Mouse (Mus musculus): ENCODE measurements at regions not wholly inside any gene's neighbourhood (a gene's known extent, or its start where the extent isn't known, plus 50 kb on each side); places are given as distances from the start of the nearest gene placed in this dataset.

DNA sequence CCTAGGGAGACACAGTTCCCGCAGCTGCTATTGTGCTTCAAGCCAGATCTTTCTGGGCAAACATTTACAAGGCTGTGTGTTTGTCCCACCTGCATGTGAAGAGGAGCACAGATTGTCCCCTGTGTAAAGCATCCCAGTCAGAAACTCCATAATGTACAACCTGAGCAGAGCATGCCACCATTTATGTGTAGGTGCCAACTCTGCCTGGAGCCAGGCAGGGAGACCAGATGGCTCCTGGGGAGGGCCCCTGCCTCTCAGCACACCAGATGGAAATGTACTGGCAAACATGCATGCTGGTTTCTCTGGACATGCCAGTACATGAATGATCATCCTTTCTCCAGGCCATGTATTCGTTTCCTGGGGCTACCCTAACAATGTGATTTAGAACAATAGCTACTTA, 98.6 kb upstream of the Foxp3 start:
- DNase-seq (ENCODE audit: low spot score) = no peak

DNA sequence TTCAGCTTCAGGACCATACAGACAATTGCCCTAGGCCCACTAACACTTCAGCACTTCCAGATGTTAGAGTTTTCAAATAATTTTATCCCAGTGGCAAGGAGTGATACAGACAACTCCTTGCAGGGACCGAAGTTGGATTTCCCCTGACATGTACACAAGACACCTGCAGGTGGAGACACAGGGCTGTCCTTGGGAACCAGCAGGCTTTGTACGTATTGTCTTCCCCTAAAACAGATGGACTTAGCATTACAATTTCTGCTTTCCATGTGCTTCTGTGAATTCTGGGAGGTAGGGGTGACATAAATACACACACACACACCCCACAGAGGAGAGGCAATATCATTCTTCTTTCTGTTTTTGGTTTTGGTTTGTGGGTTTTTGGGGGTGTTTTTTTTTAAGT, 98.2 kb upstream of the Usp27x start:
- peak; percentile 45 for DNase-seq (ENCODE audit: low spot score)

DNA sequence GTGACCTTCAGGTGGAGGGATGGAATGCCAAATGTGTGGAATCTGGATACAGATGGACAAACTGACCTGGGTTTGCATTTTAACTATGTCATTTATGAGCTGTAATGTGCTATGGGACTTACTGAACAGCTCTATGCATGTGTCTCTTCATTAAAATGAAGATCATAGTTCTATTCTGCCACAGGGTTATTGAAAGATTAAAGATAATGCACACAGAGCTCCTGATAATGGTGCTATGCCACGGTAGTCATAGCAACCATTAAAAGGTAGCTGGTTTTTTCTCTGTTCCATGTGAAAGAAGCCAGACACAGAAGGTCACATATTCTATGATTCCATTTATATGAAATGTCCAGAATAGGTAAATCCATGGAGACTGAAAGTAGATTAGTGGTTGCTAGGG, 94.2 kb upstream of the Usp27x start:
- DNase-seq (ENCODE audit: low spot score) = no peak

DNA sequence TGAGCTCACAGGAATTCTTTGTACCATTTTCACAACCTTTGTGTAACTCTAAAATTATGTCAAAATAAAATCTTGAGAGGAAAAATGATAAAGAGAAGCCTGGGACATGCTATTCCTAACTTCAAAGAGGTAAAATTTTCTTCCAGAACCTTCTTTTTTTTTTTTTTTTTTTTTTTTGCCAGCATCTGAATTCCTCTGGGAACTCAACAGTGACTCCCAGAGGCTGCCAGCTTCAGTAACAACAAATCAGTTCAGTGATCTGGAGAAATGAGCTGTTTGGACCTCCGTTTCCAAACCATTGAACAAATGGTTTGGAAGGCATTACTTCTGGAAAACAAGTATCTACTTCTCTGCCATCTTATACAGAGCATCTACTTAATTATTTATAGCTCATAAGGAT, 92.4 kb upstream of the Usp27x start:
- no peak for DNase-seq (ENCODE audit: low spot score)

DNA sequence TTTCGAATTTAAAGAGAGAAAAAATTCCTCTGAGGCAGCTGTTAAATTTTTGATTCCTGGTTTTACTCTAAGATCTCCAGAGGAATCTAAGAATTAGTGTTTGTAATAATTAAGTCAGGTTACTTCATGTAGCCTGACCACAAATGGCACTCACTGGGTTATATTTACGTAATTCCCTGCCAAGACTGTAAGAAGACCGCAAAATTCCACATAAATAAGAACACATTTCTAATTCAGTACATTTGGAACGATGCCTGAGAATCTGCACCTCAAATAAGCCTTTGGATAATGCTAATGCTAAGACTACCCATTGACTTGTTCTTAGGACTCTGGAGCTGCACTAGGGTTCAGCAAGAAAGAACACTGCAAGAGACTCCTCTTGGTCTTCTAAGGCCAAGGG, 81.2 kb upstream of the Usp27x start:
- DNase-seq (ENCODE audit: low spot score) = no peak

DNA sequence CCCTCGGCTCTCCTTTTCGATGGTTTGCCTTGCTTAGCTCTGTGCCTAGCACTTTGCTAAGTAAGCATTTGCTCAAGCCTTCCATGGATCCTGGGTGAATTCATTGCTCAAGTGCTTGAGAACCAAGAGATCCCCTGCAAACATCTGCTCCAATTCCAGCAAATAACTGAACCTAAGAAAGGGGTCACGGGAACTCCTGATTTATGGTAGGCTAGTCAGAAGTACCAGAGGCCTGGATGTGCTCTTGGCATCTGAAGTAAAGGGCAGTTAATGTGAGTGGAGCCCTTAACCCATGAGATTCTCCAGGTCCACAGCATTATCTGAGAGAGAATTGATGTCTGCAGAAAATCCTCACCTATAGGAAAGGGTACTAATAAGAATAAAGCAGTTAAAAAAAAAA, 69.4 kb upstream of the Usp27x start:
- no peak for DNase-seq (ENCODE audit: low spot score)

DNA sequence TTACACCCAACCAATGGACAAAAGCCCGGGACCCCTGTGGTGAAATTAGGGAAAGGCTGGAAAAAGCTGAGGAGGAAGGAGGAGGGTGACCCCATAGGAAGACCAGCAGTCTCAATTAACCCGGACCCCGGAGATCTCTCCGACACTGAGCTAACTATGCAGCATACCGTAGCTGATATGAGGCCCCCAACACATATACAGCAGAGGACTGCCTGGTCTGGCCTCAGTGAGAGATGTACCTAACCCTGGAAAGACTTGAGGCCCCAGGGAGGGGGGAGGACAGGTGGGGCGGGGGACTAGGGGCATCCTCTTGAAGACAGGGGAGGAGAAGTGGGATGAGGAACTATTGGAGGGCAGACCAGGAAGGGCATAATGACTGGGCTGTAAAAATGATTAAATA, 69.0 kb upstream of the Usp27x start:
- DNase-seq (ENCODE audit: low spot score) = no peak

DNA sequence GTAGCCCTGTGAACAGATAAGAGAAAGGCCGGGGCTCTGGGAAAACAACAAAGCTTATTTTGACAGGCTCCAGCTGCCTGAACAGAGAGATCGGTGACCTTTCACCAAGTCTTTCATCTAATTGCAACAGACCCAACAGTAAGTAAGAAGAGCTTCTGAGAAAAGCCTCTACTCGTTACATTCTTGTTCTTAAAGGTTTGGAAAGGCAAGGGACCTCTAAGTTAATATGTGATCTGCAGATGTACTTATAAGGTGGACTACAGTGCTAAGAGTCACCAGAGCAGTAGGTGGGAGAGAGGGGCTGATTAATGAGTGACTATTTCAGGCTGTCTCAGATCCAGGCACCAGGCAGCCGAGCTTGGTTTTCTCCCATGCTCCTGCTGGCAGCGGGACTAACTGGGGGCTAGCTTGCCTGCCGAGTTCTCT, 68.4 kb upstream of the Usp27x start:
- no peak for DNase-seq (ENCODE audit: low spot score)

DNA sequence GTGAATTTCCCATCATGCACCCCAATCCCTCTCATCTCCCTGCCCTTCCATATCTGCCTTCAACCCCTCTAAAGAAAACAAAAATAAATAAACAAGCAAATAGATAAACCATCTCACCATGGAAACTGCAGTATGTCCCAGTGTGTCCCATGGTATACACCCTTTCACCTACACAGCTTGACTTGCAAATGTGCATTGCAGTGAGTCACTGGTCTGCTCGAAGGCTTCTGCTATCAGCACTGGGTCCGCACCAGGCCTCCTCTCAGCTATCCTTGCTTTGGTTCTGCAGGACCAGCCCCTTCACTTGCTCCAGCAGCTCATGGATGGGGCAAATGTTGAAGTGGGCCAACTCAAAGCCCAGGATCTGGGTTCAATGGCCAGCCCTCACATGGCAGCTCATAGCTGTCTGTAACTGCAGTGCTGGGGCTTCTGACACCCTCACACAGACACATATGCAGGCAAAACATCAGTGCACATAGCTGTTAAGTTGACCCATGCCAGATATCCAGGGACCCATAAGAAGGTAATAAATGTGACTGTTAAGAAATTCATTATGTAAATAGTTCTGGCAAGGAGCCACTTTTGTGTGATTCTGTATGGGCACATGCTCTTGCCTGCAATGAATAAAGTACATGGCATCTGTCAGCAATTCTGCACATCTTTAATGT, 59.9 kb upstream of the Usp27x start:
- no peak for DNase-seq (ENCODE audit: low spot score)

DNA sequence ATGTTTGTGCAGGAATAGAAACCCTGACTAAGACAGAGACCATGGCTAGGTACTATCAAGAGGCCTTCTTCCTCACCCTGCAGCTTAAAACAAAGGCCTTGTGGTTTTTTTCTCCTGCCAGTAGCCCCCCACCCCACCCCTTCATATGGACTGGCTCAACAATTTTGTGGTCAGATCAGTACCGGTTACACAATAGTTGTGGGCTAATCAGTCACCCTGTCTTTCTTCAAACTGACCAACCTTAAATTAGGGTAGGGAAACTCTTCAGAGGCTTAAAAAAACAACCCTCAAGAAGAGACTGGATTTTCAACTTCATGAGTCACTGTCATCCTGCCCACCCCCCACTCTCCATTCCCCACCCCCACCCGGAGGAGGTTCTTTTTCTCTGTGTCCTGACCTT, 58.6 kb upstream of the Usp27x start:
- DNase-seq (ENCODE audit: low spot score) = no peak

DNA sequence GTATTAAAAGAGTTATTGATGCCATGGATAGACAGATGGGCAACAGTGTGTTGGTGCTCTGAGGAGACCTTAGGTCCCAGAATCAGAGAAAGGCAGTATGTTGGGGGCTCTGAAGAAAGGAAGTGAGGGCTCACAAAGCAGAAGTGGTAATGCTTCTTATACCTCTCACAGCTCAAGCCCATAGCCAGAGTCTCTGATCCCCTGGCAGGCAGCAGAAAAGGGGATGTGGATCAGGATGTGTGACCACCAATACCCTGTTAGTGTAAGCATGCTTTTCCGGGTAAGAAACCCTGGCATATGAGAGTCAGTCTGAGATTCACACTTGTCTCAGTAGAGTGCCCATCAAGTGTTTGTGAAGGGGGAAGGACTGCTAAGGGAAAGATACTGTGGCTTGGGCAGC, 54.8 kb upstream of the Usp27x start:
- no peak for DNase-seq (ENCODE audit: low spot score)

DNA sequence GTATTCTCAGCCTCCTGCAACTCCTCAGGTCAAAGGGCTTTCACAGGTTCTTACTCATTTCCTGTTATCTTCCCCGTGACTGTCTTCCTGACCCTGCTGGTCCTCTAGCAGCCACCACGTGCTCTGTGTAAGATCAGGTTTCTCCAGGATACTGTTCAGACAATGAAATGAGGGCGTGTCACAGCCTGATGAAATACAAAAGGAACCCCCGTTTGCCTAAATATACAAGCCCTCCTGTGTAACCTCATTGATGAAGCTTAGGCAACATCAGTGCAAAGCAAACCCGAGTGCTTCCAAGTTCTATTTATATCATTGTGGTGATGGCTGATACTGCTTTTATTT, 53.9 kb upstream of the Usp27x start:
- peak; percentile 7 for DNase-seq (ENCODE audit: low spot score)

DNA sequence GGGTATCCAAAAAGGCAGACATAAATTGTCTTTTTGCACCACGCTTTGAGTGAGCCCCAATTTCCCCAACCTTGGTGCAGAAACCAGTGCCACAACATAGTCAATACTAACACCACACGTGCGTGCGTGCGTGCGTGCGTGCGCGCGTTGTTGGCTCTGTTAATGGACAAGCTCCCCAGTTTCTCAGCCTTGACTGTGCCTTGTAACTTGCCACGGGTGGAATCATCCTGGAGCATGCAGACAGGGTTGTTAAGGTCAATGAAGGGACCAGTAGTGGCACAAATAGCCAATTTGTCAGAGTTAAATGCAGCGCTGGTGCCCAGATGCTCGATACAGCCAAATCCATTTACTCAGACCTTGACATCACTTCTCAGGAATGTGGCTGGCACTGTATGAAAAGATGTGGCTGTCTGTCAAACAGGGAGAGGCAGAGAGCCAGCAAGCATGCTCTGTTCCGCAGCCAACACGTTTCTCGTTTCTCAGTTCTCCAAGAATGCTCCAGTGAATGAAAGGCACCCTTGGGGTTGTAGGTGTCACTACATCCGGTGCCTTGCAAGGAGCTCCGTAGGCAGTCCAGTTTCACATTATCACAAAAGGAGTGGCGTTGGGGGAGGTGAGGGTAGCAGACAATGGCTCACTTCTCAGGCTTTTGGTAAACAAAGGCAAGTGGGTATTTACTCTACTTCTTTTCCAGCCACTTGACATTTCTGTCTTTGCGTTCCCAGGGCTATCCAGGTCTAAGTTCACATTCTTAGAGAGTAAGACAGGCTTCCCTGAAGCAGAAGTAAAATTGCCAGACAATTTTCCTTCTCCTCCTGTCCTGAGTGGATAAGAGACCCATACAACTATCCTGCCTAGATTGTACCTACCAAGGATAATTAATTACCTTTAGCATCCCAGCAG, 53.2 kb upstream of the Usp27x start:
- DNase-seq (ENCODE audit: low spot score) = no peak
